Mouse (Mus musculus) intestine, postnatal 0 days (tissue): ENCODE measurements around the gene Hes5. TPM values are rescaled to one million over a fixed set of nuclear protein-coding genes. Genes with fewer than 3 reads are reported as not detected.

ENCODE experiments used
- ATAC-seq: fragments of 200-750 bp; cut with Nextera tagmentation; 2 replicates; pipeline ENCODE4 v1.8.0; 2017; ENCODE audit warnings: mild to moderate bottlenecking, moderate TSS enrichment, moderate library complexity
- H3K27ac ChIP-seq: fragments of 300-500 bp; sonication (generic); 2 replicates; pipeline ENCODE4 v1.5.1; 2014; ENCODE audit warnings: mild to moderate bottlenecking, low read depth, low read length, moderate library complexity
- H3K27me3 ChIP-seq: fragments of 300-500 bp; sonication (generic); replicated peaks from 2 replicates; pipeline ENCODE4 v1.6.1; 2014; ENCODE audit warnings: low read length, mixed read lengths; ENCODE audit not compliant: control insufficient read depth, insufficient read depth
- H3K36me3 ChIP-seq: fragments of 300-500 bp; sonication (generic); 2 replicates; pipeline ENCODE4 v1.6.1; 2014; ENCODE audit warnings: mild to moderate bottlenecking, moderate library complexity; ENCODE audit not compliant: control insufficient read depth, insufficient read depth
- H3K4me1 ChIP-seq: fragments of 300-500 bp; sonication (generic); replicated peaks from 2 replicates; pipeline ENCODE4 v1.6.1; 2014; ENCODE audit warnings: antibody characterized with exemption, low read length, mixed read lengths; ENCODE audit not compliant: control insufficient read depth, insufficient read depth
- H3K4me2 ChIP-seq: fragments of 300-500 bp; sonication (generic); replicated peaks from 2 replicates; pipeline ENCODE4 v1.6.1; 2014; ENCODE audit warnings: low read depth, mild to moderate bottlenecking, moderate library complexity
- H3K4me3 ChIP-seq: fragments of 300-500 bp; sonication (generic); 2 replicates; pipeline ENCODE4 v1.5.1; 2014; ENCODE audit warnings: low read depth, low read length
- H3K9ac ChIP-seq: fragments of 300-500 bp; sonication (generic); 2 replicates; pipeline ENCODE4 v1.6.1; 2014; ENCODE audit warnings: mild to moderate bottlenecking, low read depth, low read length
- H3K9me3 ChIP-seq: fragments of 300-500 bp; sonication (generic); 2 replicates; pipeline ENCODE4 v1.6.1; 2016; ENCODE audit warnings: mixed run types; ENCODE audit not compliant: control insufficient read depth
- CTCF ChIP-seq: sonication (generic); IDR thresholded peaks from 2 replicates; pipeline ENCODE4 v1.5.1; 2016; ENCODE audit warnings: low read depth, mild to moderate bottlenecking, control low read depth, antibody characterized with exemption, moderate library complexity
- WGBS: fragments of 180-500 bp; shearing (Covaris S2); extraction: QIAGEN DNeasy Blood & Tissue Kit; methylation state at CpG from one replicate; pipeline ENCODE4 v1.1.7; 2014; 5-methylcytosine and 5-hydroxymethylcytosine counted together
- polyA plus RNA-seq: library from polyadenylated mRNA; unstranded; fragments of >200 nt; fragmentation: Nextera tagmentation; extraction: Ambion mirVana; gene quantifications from 2 replicates; pipeline ENCODE4 v1.2.1, GENCODE M21; 2015

The Hes5 gene
- polyA plus RNA-seq, 1 experiment from 2014 or later: 0.29 TPM

GRCm38 (mm10) chr4:154983767-154984166 lies 23.0 kb downstream of the Hes5 start:
- TF ChIP-seq CTCF: no peak
- Histone ChIP-seq H3K9me3 (no peaks in the 10 kb centered on the region), H3K9ac (no peak overlapping the region), H3K4me3 (no peak overlapping the region), H3K27ac (no peak overlapping the region), H3K4me2 (no peak overlapping the region), H3K4me1 (0 out of 2 replicates have a peak, but pooled peaks cover 2% of the 10 kb centered on the region), H3K36me3 (peaks cover 37% of the 10 kb centered on the region; the same call in 1 of the 2 replicates), H3K27me3 (no peaks in the 10 kb centered on the region)
- ATAC-seq: no peak
- 25% methylated on average over 24 of the region's 24 CpGs for WGBS

GRCm38 (mm10) chr4:154985151-154985777 lies 24.5 kb downstream of the Hes5 start:
- Histone ChIP-seq H3K4me3 (no peak overlapping the region), H3K9me3 (no peaks in the 10 kb centered on the region), H3K36me3 (peaks cover 23% of the 10 kb centered on the region; the same call in 1 of the 2 replicates), H3K27ac (no peak overlapping the region), H3K4me1 (0 out of 2 replicates have a peak, but pooled peaks cover 2% of the 10 kb centered on the region), H3K9ac (no peak overlapping the region), H3K4me2 (no peak overlapping the region), H3K27me3 (no peaks in the 10 kb centered on the region)
- ATAC-seq: no peak
- WGBS: 90% methylated on average over 5 of the region's 5 CpGs
- TF ChIP-seq CTCF: no peak

GRCm38 (mm10) chr4:154986096-154986495 lies 25.4 kb downstream of the Hes5 start:
- TF ChIP-seq CTCF: peak; percentile 81
- Histone ChIP-seq H3K9me3 (no peaks in the 10 kb centered on the region), H3K27ac (no peak overlapping the region), H3K4me3 (no peak overlapping the region), H3K36me3 (peaks cover 18% of the 10 kb centered on the region; the same call in 1 of the 2 replicates), H3K9ac (no peak overlapping the region), H3K4me2 (no peak overlapping the region; the same call in 1 of the 2 replicates), H3K4me1 (0 out of 2 replicates have a peak, but pooled peaks cover 2% of the 10 kb centered on the region), H3K27me3 (no peaks in the 10 kb centered on the region)
- WGBS: 29% methylated on average over 17 of the region's 17 CpGs
- ATAC-seq: peak; percentile 18; the same call in 1 of the 2 replicates

- WGBS: 88% methylated on average over 15 of the region's 15 CpGs
- no peaks in the 10 kb centered on the region for H3K27me3 ChIP-seq
- H3K4me1 ChIP-seq: 0 out of 2 replicates have a peak, but pooled peaks cover 1% of the 10 kb centered on the region
- no peak for ATAC-seq
- H3K27ac ChIP-seq: no peak overlapping the region
- H3K4me2 ChIP-seq: no peak overlapping the region
- TF ChIP-seq CTCF: no peak
- no peak overlapping the region for H3K4me3 ChIP-seq
- H3K36me3 ChIP-seq: peaks cover 14% of the 10 kb centered on the region; the same call in 1 of the 2 replicates
- no peak overlapping the region for H3K9ac ChIP-seq
- H3K9me3 ChIP-seq: no peaks in the 10 kb centered on the region
Measured at GRCm38 (mm10) chr4:154986750-154987149, 26.0 kb downstream of the Hes5 start.

- H3K27ac ChIP-seq: no peak overlapping the region
- peaks cover 14% of the 10 kb centered on the region; the same call in 1 of the 2 replicates for H3K36me3 ChIP-seq
- H3K4me2 ChIP-seq: no peak overlapping the region
- no peaks in the 10 kb centered on the region for H3K4me1 ChIP-seq
- no peaks in the 10 kb centered on the region for H3K9me3 ChIP-seq
- WGBS: 73% methylated on average over 4 of the region's 4 CpGs
- no peak for ATAC-seq
- no peak for TF ChIP-seq CTCF
- H3K9ac ChIP-seq: no peak overlapping the region
- H3K4me3 ChIP-seq: no peak overlapping the region
- no peaks in the 10 kb centered on the region for H3K27me3 ChIP-seq
Measured at GRCm38 (mm10) chr4:154994876-154995275, 34.2 kb downstream of the Hes5 start.

GRCm38 (mm10) chr4:154996572-154997154 lies 35.9 kb downstream of the Hes5 start:
- Histone ChIP-seq H3K9ac (no peak overlapping the region), H3K27ac (no peak overlapping the region), H3K9me3 (no peaks in the 10 kb centered on the region), H3K4me1 (no peaks in the 10 kb centered on the region), H3K36me3 (peaks cover 10% of the 10 kb centered on the region; the same call in 1 of the 2 replicates), H3K4me2 (no peak overlapping the region), H3K4me3 (no peak overlapping the region), H3K27me3 (no peaks in the 10 kb centered on the region)
- no peak for ATAC-seq
- peak; percentile 42 for TF ChIP-seq CTCF
- WGBS: 56% methylated on average over 8 of the region's 8 CpGs
